10 mouse cellular contexts compared by ENCODE assay signal in genomic region chr7:143461920-143462319, GRCm38 (mm10). TPM values are rescaled to one million over a fixed set of nuclear protein-coding genes. Genes with fewer than 3 reads are reported as not detected.
DNase-seq lines count a peak whose midpoint lies in the region; ATAC-seq and TF ChIP-seq lines count a peak whose summit lies in the region.
"Had no signal": no experiment of that assay in that cellular context is flagged by ENCODE, and none has a peak within 500 bp of the region (broad histone marks: within the 10 kb centered on the region; RNA-seq: fewer than 3 reads in every experiment).

No protein-coding gene starts in this region.

- DNase-seq in heart, embryonic 10.5 days (ENCODE audit: low spot score): no peak
- DNase-seq in heart, adult 2 months: no peak
- no peak for DNase-seq in lung, adult 2 months
- DNase-seq in hindbrain, embryonic 14.5 days (ENCODE audit: low spot score): no peak
- DNase-seq in naive thymus-derived CD4-positive, alpha-beta T cell, adult 2 months (ENCODE audit: low read depth): peak; percentile 30
- DNase-seq in MN1 (ENCODE audit: low spot score): no peak
- DNase-seq in testis, postnatal 10 days (ENCODE audit: low spot score): no peak
- DNase-seq: kidney, adult 8-10 months had no signal

- H3K36me3 ChIP-seq in heart, embryonic 10.5 days: peaks cover 19% of the 10 kb centered on the region; the same call in 1 of the 2 replicates
- H3K36me3 ChIP-seq in heart, adult 2 months (ENCODE audit: control insufficient read depth, insufficient read depth, low read length): no peaks in the 10 kb centered on the region
- no peaks in the 10 kb centered on the region for H3K36me3 ChIP-seq in lung, embryonic 16.5 days (ENCODE audit: control insufficient read depth, insufficient read depth, low read length)
- H3K36me3 ChIP-seq in hindbrain, embryonic 14.5 days (replicated peaks; ENCODE audit: control insufficient read depth, insufficient read depth): no peaks in the 10 kb centered on the region

- intact Hi-C loops in heart, adult 2 months (cut with DNase I): loop anchor here (2.0 to 10.0 kb wide), 3 partner anchors 53 to 567 kb away; no protein-coding TSS in a partner anchor

- no peak for TF ChIP-seq EP300 in heart, adult 2 months (IDR thresholded peaks at IDR 0.05; ENCODE audit: insufficient read depth, low read depth, low read length)

- H3K4me1 ChIP-seq in heart, embryonic 10.5 days: peaks cover 60% of the 10 kb centered on the region
- H3K4me1 ChIP-seq in heart, adult 2 months (ENCODE audit: control insufficient read depth, insufficient read depth, low read length): no peaks in the 10 kb centered on the region; the same call in 1 of the 2 replicates
- peaks cover 12% of the 10 kb centered on the region for H3K4me1 ChIP-seq in lung, embryonic 16.5 days (replicated peaks; ENCODE audit: control insufficient read depth, insufficient read depth, low read length)
- H3K4me1 ChIP-seq in lung, adult 2 months (ENCODE audit: control insufficient read depth, insufficient read depth, low read length): peaks cover 4% of the 10 kb centered on the region; the same call in 1 of the 2 replicates
- H3K4me1 ChIP-seq in hindbrain, embryonic 14.5 days (replicated peaks; ENCODE audit: control insufficient read depth, insufficient read depth, low read length): peaks cover 14% of the 10 kb centered on the region

- peaks cover 45% of the 10 kb centered on the region for H3K27me3 ChIP-seq in heart, embryonic 10.5 days (ENCODE audit: insufficient read depth, poor library complexity, severe bottlenecking)
- H3K27me3 ChIP-seq in heart, adult 2 months (ENCODE audit: control insufficient read depth, insufficient read depth, low read length): 0 out of 2 replicates have a peak, but pooled peaks cover 2% of the 10 kb centered on the region
- no peaks in the 10 kb centered on the region for H3K27me3 ChIP-seq in lung, embryonic 16.5 days (ENCODE audit: control insufficient read depth, insufficient read depth, low read depth, low read length)
- peaks cover 4% of the 10 kb centered on the region; the same call in 1 of the 2 replicates for H3K27me3 ChIP-seq in hindbrain, embryonic 14.5 days (ENCODE audit: control insufficient read depth, insufficient read depth, low read length)

- no peak overlapping the region for H3K9ac ChIP-seq in heart, adult 2 months (ENCODE audit: low read depth, low read length)
- peak overlapping the region; percentile 49; the same call in 1 of the 2 replicates for H3K9ac ChIP-seq in lung, embryonic 16.5 days (ENCODE audit: low read length)
- 0 out of 2 replicates have a peak overlapping the region, but pooled peaks have one; percentile 39 for H3K9ac ChIP-seq in hindbrain, embryonic 14.5 days

- no peaks in the 10 kb centered on the region for H3K79me2 ChIP-seq in heart, adult 2 months (replicated peaks; ENCODE audit: control insufficient read depth, insufficient read depth, low read length)

- TF ChIP-seq POLR2A in heart, adult 2 months (IDR thresholded peaks at IDR 0.05; ENCODE audit: insufficient read depth, low read depth, low read length): no peak
- TF ChIP-seq POLR2A in lung, adult 2 months (IDR thresholded peaks at IDR 0.05; ENCODE audit: borderline replicate concordance, extremely low read depth, low read depth, low read length): no peak

- H3K4me2 ChIP-seq in lung, embryonic 16.5 days (ENCODE audit: low read depth, low read length): peak overlapping the region; percentile 60
- H3K4me2 ChIP-seq in hindbrain, embryonic 14.5 days (replicated peaks): no peak overlapping the region

- peaks cover 17% of the 10 kb centered on the region for H3K9me3 ChIP-seq in heart, embryonic 10.5 days
- peaks cover 25% of the 10 kb centered on the region for H3K9me3 ChIP-seq in lung, embryonic 16.5 days (ENCODE audit: control insufficient read depth, low read length)
- H3K9me3 ChIP-seq in hindbrain, embryonic 14.5 days (ENCODE audit: control insufficient read depth, low read length): peaks cover 21% of the 10 kb centered on the region; the same call in 1 of the 2 replicates

- H3K4me3 ChIP-seq in heart, embryonic 10.5 days: peak overlapping the region; percentile 72; the same call in 1 of the 2 replicates
- no peak overlapping the region for H3K4me3 ChIP-seq in heart, adult 2 months
- H3K4me3 ChIP-seq in lung, embryonic 16.5 days (ENCODE audit: low read length): no peak overlapping the region
- H3K4me3 ChIP-seq in lung, adult 2 months (replicated peaks; ENCODE audit: extremely low read depth, low read depth, low read length): no peak overlapping the region
- H3K4me3 ChIP-seq in hindbrain, embryonic 14.5 days (replicated peaks; ENCODE audit: low read length): no peak overlapping the region

- H3K27ac ChIP-seq in heart, embryonic 10.5 days: peak overlapping the region; percentile 88
- H3K27ac ChIP-seq in heart, adult 2 months: no peak overlapping the region
- peak overlapping the region; percentile 62 for H3K27ac ChIP-seq in lung, embryonic 16.5 days (ENCODE audit: low read length)
- no peak overlapping the region for H3K27ac ChIP-seq in hindbrain, embryonic 14.5 days

- ATAC-seq in lung, embryonic 16.5 days (ENCODE audit: low read depth): no peak
- no peak for ATAC-seq in hindbrain, embryonic 14.5 days (ENCODE audit: low FRiP score)

- WGBS in heart, embryonic 10.5 days: 32% methylated on average over 11 of the region's 11 CpGs
- WGBS in heart, adult 2 months: 61% methylated on average over 11 of the region's 11 CpGs
- 38% methylated on average over 11 of the region's 11 CpGs for WGBS in lung, embryonic 16.5 days
- WGBS in lung, adult 2 months: 49% methylated on average over 11 of the region's 11 CpGs
- 49% methylated on average over 10 of the region's 11 CpGs for WGBS in hindbrain, embryonic 14.5 days

- no peak for TF ChIP-seq CTCF in heart, adult 2 months (IDR thresholded peaks at IDR 0.05)
- no peak for TF ChIP-seq CTCF in lung, adult 2 months (IDR thresholded peaks at IDR 0.05; ENCODE audit: insufficient read depth, low read length)

RNA-seq across cellular contexts. Expression of gene Cdkn1c, which starts 1.1 kb away (rescaled TPM):
- polyA plus RNA-seq in heart, embryonic 10.5 days (2016; fragmentation: Nextera tagmentation; extraction: Ambion mirVana): 1,495 and 1,694 TPM in 2 replicates
- 10 to 100 TPM; 33.9 to 42.4 TPM for total RNA-seq in heart, adult 2 months (2021)
- 12.3 and 15.7 TPM in 2 replicates for polyA plus RNA-seq in heart, adult 2 months (2012; rRNA removed)
- 434 and 478 TPM in 2 replicates for polyA plus RNA-seq in lung, embryonic 16.5 days (2015; fragmentation: Nextera tagmentation; extraction: Ambion mirVana)
- 31.6 and 34.5 TPM in 2 replicates for polyA plus RNA-seq in lung, adult 2 months (2012; rRNA removed)
- polyA plus RNA-seq in hindbrain, embryonic 14.5 days (2014; fragmentation: Nextera tagmentation; extraction: Ambion mirVana): 293 and 336 TPM in 2 replicates

RNA-seq across cellular contexts. Expression of gene Slc22a18, which starts 11.6 kb away (rescaled TPM):
- 0.54 and 1.3 TPM in 2 replicates for polyA plus RNA-seq in heart, embryonic 10.5 days (2016; fragmentation: Nextera tagmentation; extraction: Ambion mirVana)
- under 1 TPM; 0.36 to 0.42 TPM for total RNA-seq in heart, adult 2 months (2021)
- 2.3 and 2.5 TPM in 2 replicates for polyA plus RNA-seq in heart, adult 2 months (2012; rRNA removed)
- 3.5 and 5.4 TPM in 2 replicates for polyA plus RNA-seq in lung, embryonic 16.5 days (2015; fragmentation: Nextera tagmentation; extraction: Ambion mirVana)
- polyA plus RNA-seq in lung, adult 2 months (2012; rRNA removed): 27.2 and 29.1 TPM in 2 replicates
- polyA plus RNA-seq in hindbrain, embryonic 14.5 days (2014; fragmentation: Nextera tagmentation; extraction: Ambion mirVana): 0.90 and 1.0 TPM in 2 replicates

RNA-seq across cellular contexts. Expression of gene Phlda2, which starts 41.0 kb away (rescaled TPM):
- 2.9 and 9.8 TPM in 2 replicates for polyA plus RNA-seq in heart, embryonic 10.5 days (2016; fragmentation: Nextera tagmentation; extraction: Ambion mirVana)
- not detected for total RNA-seq in heart, adult 2 months (2021)
- polyA plus RNA-seq in heart, adult 2 months (2012; rRNA removed): not detected in 2 replicates
- 5.4 and 6.2 TPM in 2 replicates for polyA plus RNA-seq in lung, embryonic 16.5 days (2015; fragmentation: Nextera tagmentation; extraction: Ambion mirVana)
- polyA plus RNA-seq in lung, adult 2 months (2012; rRNA removed): 5.1 and 6.1 TPM in 2 replicates
- polyA plus RNA-seq in hindbrain, embryonic 14.5 days (2014; fragmentation: Nextera tagmentation; extraction: Ambion mirVana): 0.57 and 0.87 TPM in 2 replicates
- total RNA-seq: gastrocnemius, adult 8-10 months had no signal

Comparison
In these comparisons a context has a peak if more than half of its experiments do, and no peak if none do; other contexts are left out.
1. H3K27ac ChIP-seq: peak in heart, embryonic 10.5 days (single experiment) and lung, embryonic 16.5 days (single experiment); none in heart, adult 2 months (single experiment) and hindbrain, embryonic 14.5 days (single experiment).